Mouse (Mus musculus) right cerebral cortex, postnatal 10 days (tissue): ENCODE results near the gene Aqp2.

Experiments used
- DNase-seq, 2 experiments: peaks; one replicate each; pipeline ENCODE4 v3.0.0; 2021; ENCODE audit warnings: low spot score in 2 of 2

Gene Aqp2

DNA sequence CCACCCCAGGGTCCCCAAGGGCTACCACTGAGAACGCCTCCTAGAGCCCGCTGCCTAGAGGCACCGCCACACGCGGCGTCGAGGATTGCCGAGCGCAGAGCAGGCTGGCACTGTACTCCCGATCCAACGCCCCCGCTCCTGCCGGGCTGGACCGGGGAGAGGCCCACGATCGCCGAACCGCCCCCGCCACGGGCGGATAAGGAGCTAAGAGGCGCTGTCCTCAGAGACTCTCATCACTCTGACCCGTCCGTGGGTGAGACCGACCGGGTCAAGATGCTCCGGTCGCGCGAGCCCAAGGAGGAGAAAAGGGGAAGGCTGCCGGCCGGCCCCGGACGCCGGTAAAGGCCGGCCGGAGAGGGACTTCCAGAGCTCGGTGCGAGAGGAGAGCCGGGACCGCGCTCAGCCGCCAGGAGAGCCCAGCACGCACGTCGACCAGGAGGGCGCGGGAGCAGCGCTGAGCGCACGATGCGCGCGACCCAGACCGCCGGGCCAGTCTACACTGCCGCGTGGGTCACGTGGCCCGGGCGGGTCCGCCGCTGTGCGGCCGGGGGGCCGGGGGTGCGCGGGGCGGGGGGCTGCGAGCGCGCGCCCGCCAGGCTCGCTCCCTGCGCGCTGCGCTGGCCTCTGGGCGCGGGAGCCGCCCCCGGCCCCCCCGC lies 11.7 kb downstream of the Aqp2 start, which contains the start of gene Aqp5:
TSS of gene Aqp5 (plus strand) at position 354 of the 656 bp plus-strand sequence.
- DNase-seq: peak in 1 of 2 experiments; percentile 22

DNA sequence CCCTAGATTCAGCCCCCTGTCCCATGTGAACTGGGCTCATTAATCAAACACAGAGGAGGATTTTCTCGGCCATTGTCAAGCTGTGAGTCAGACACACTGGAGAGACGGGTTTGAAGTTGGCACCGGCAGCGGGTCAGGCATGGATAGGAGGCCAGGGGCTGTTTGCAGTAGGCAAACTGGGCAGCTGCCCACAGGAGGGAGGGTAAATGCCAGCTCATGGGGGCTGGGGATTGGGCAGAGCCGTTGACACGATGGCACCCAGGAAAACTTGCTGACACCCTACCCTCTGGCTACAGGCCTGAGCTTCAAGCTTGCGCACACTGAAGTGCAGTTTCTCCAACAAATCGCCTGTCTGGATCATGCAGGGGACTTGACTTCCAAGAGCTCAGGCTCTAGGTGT lies 13.3 kb downstream of the Aqp2 start:
- peak in 1 of 2 experiments; percentile 26 for DNase-seq

DNA sequence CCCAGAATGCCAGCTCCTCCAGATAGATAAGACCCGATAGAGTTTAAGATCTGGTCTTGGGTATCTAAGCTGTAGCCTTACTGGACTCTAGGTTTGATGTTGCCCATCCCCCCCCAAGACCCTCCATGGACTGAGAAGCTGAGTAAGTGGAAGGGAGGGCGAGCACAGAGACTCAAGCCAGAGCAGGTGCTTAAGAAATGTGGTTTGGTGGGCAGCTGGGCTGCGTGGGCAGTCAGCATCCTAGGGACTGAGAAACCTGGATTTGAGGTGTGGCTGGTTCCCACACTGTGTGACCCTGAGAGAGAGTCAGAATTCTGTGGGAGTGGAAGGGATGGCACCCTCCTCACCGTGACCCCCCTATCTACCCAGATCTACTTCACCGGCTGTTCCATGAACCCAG lies 14.0 kb downstream of the Aqp2 start:
- peak in 1 of 2 experiments; percentile 27 for DNase-seq

DNA sequence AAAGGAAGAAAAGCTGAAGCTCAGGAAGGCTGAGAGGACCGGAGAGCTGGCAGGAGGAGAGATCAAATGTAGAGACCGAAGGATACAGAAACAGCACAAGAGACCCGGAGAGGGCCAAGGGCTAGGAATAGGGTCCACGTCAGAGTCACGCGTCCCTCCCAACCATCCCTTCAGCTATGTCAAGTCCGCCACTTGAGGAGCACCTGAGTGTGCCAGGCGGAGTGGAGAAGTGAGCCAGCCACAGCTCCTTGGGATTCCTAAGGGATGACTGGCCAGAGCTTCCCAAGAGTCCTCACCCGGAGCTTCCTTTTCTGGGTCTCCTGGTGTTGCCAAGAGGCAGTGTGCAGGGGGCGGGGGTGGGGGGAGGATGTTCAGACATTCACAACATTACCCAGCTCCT lies 16.1 kb downstream of the Aqp2 start:
- DNase-seq: peak in 1 of 2 experiments; percentile 25

DNA sequence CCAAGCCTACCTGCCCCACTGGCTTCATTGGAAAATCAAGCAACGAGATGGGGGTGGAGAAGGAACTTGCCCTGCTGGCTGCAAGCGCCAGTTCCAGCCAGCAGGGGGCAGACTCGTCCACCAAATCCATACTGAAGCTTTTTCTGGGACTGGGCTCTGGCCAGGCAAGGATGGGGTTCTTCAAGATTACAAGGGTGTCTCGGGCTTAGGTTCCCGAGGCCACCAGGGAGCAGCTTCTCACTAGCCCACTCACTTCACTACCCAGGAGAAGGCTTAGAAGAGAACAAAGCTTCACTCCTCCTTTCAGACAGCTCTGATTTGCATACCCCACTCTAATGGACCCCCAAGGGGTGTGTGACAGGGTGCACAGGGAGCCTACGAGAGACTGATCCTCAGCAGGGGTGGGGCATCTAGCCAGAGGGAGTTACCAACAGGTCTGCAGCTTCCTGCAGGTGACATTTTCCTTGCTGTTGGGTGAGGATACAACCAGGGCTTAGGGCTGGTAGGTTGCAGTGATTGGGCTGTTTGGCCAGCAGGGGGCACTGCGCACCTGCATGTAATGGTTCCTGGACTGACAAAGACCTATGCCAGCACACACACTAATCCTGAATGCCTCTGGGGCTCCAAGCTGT lies 17.3 kb downstream of the Aqp2 start:
- peak; percentile 91 to 92 for DNase-seq

DNA sequence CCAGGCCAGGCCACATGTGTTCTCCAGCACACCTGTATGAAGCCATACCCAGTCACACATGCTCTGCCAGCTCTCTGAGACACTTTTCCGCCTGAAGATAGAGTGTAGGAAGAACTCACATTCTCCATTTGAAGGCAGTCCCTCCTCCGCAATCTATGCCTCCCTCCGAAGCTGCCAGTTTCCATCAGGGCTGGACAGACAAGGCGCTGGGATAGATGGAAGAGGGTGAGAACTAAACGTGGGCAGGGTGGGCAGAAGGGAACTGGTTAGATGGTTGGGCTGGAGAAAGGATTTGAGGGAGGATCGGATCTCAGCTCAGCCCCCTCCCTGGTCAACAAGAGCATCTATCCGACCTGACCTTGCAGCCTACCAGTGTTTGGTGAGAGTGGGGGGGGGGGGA lies 18.0 kb downstream of the Aqp2 start:
- peak in 1 of 2 experiments; percentile 33 for DNase-seq

DNA sequence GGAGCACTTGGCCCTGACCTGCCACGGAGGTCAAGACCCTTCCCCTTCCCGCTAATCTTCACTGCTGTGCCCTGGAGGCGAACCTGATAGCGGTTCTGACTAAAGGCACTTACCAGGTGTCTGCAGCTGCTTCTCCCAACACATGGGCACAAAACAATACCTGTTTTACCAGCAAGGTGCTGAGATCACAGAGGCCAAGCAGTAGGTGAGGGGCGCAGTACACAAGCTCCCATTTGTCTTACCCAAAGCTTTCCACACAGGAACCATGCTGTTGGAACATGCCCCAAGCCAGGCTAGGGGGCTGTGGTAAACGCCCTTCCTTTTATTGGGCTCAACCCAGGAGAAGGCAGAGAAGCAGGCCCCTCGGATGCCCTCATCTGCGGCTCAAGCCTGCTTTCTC lies 18.7 kb downstream of the Aqp2 start:
- no peak for DNase-seq

DNA sequence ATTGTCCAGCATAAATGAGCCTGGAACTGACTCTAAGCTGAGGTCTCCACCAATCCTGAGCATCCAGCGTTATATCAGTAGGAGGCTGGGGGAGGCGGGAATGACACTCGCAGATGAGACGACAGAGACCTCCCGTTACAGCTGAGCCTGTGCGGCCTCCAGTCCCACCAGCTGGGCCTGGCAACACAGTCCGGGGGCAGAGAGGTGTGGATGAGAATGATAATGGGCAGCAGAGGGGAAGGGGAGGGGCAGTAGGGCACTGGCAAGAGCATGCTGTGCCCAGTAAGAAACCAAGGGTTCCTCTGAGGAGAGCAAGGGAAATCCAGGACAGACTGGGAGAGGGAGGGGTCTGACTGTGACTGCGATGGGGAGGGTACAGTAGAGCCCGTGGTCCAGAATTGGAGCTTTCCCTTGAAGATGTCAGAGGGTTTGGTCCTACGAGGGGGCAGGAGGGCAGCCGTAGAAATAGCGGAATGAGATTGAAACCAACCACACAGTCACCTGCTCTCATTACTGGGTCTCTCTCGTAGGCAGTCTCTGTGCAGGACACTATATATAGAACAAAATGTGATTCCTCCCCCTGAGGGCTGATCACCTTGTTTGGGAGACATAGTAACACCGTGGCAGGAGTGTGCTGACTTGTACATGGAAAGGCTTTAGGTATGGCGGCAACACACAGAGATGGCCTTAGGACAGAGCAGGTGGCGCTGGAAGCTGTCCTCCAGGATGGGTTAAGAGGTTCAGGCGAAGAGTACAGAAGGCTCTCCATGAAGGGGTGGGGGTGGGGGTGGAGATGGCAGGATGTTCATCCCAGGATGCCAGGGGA lies 20.6 kb downstream of the Aqp2 start:
- peak; percentile 70 to 71 for DNase-seq

DNA sequence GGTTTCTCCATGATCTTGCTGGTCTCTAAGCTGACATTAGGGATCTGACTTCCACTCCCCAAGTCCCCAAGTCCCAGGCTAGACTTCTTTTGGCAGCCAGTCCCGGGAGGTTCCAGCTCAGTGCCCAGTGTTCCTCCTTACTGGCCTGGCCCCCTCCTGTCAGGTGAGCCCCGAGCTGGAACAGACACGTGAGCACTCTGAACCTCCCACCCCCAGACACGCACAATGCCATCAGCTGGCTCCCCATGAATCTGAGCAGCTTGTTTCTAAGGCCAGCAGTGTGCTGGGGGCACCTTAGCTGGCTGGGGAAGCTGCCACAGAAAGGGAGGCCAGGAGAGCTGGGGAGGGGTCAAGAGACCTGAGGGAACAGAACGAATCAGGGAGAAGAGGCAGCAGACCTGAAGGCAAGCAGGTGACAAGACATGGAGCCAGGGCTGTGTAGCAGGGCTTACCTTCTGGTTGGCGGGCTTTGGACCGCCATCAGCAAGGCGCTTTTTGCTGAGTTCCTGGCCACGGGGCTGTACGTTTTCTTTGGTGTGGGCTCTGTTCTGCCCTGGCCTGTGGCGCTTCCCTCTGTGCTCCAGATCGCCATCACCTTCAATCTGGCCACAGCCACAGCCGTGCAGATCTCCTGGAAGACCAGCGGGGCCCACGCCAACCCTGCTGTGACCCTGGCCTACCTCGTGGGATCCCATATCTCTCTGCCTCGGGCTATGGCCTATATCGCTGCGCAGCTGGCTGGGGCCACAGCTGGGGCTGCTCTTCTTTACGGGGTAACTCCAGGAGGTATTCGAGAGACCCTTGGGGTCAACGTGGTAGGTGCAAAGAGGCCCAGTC lies 22.3 kb downstream of the Aqp2 start, which contains the start of gene Aqp6:
TSS of gene Aqp6 (plus strand) at position 415 of the 837 bp plus-strand sequence.
- peak in 1 of 2 experiments; percentile 28 for DNase-seq

DNA sequence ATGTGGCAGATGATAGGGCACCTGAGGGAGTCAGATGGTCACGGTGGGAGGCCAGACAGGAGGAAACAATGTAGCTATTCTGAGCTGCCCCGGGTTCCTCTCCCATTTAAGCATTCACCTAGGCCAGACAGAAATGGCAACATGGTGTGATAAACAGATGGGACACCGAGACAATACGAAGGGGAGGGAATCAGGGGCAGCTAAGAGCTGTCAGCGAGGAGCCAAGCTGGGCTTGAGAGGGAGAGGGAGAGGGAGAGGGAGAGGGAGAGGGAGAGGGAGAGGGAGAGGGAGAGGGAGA lies 22.9 kb downstream of the Aqp2 start:
- DNase-seq: no peak

DNA sequence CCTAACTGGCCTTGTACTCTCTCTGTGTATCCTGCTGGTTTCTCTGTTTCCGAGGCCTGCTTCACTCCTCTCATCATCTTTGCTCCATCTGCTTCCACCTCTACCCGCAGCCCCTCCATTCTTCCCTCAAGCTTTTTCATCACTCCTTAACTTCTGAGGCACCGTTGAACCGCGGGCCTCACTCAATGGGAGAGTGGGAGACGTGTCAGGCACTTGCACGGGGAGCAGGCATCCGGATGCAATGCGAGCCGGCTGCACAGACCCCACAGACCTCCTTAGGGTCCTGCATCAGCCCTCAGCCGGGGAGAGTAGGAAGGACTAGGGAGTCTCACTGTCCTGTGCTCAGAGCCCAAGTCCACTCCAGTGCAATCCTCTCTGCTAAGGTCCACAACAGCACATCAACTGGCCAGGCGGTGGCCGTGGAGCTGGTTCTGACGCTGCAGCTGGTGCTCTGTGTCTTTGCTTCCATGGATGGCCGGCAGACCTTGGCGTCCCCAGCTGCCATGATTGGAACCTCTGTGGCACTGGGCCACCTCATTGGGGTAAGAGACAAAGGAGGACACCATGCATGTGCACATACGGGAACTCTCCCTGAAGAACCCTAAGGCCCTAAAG lies 23.5 kb downstream of the Aqp2 start:
- DNase-seq: no peak

DNA sequence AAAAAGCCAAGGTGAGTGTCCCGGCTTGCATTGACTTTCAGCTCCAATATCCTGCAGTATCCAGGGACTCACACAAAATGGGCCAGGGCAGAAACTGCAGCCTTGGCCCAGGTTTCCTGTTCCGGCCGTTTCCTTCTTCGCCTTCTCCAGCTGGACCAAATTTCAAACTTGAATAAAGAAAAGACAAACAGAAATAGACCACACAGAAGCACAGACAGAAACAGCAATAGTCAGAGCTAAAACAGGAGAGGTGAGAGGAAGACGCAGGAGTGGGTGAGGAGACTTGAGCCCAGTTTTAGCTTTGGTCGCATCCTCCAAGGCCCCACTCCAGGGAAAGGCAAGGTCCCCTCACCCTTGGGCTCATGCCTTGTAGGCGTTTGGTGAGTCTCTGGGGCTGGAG lies 24.4 kb downstream of the Aqp2 start:
- DNase-seq: no peak

DNA sequence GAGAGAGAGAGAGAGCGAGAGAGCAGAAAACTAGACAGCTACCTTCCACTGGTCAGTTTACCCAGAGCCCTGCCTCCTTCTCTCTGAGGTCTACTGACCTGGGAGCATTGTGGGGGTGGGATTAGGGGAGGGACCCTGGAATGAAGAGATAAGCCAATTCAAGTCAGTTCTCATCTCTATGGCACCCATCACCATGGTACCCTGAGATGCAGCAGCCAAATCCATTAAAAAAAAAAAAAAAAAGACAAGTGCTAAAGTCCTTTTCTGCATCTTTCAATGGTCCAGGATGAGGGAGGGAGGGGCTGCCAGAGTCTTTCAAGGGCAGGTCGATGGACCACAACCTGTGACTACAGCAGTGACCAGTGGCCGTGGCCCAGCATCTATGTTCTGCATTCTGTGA lies 26.7 kb downstream of the Aqp2 start:
- DNase-seq: peak in 1 of 2 experiments; percentile 52

DNA sequence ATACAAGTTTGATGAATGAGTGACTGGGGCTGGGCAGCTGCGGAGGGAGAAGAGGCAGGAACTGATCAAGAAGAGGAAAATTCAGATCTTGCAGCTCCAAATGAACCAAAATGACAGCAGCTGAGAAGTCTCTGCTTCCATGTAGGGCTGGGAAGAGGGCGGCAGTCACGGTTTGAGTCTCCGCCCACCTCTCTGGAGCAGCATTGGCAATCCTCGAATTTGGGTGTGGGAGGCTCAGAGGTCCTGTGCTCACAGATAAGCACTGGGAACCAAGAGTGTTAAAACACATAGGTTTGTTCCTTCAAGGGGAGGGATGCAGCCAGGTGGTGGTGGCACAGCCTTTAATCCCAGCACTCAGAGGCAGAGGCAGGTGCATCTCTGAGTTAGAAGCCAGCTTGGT lies 27.7 kb downstream of the Aqp2 start:
- DNase-seq: peak in 1 of 2 experiments; percentile 63

DNA sequence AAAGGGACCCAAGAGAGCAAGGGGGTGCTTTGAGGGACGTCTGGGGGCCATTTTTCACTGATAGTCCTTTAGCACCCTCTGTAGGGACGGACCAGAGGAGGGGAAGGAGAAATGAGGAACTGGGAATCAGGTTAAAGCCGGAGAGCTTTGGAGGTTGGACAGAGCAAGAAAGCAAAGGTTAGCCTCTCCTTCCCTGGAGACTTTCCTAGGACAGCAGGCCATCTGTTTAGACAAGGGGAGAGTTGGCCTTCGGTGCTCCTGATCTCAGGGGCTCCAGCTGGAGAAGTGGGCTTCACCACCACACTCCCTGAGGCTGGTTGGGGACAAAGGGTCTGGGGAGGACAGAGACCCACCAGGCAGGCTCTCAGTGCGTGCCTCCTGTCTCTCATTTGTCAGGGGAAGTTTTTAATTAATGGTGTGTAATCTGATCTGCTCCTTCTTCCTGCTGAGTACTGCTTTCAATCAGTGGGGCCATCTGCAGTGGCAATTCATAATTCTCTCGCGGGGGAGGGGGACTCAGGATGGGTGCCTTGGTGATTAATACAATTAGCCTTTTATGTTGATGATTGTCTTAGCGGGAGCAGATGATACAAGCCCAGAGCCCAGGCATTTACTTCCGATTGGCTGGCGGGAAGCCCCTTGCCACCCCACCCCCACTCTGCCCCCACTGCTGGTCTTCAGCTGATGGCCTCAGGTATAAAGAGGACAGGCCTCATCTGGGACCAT lies 28.7 kb downstream of the Aqp2 start:
- peak in 1 of 2 experiments; percentile 49 for DNase-seq

DNA sequence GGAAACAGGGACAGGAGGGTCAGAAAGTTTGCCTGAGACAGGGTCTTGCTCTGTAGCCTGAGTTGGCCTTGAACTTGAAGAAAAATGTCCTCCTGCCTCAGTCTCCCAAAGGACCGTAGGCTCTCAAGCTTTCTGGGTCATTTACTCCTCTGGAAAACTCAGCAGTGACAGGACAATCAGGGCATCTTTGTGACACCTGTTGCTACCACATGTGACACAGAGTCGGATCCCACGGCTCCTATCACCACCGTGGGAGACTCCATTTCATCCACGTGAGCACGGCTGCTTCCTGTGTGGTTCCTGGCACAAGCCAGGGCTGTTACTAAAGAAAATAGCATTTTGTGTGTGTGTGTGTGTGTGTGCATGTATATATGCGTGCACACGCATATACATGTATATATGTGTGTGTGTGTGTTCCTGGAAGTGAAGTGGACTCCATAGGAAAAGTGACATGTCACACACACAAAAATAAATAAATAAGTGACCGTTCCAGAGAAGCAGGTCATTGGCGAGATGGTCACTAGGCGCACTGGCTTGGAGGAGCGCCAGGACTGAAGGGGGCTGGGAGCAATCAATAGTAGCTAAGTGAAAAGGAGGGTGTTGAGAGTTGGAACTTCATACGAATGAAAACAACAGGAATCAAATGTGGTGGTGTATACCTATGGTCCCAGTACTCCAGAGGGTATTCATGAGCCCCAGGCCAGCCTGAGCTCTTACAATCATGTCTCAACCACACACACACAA lies 29.7 kb downstream of the Aqp2 start:
- DNase-seq: no peak

DNA sequence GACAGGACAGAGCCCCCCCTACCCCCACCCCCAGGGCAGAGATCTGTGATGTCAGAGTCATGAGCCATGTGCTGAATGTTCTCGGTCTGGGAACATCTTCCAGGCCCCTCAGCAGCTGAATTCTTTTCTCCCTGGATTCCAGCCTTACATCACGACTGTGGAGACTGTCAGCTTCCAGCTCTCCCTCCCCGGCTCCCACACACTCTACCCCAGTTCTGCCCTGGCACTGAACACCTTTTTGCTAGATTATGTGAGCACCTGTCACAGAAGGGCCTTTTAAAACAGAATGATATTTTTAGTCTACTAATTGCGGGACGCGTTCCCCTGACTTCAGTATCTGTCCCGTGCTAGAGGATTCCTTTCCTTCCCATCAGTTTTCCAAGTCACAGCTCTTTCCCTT lies 32.7 kb downstream of the Aqp2 start:
- no peak for DNase-seq

DNA sequence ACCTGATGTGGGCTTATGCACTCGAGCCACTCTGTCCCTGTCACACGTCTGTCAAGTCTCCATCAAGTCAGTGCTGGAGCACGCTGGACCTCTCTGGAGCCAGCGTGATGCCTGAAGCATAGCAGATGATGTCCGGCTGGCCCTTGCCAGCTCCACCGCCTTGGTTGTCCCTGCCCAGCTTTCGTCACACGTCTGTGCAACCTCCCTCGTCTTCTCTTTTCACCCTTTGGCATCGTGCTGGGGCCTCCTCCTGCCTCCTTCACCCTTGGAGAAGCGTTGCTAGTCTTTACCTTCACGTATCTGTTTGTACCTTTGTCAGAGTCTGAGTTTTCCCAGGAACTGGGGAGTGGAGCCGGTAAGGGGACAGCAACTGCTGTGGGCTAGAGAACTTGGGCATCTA lies 35.4 kb downstream of the Aqp2 start:
- DNase-seq: no peak

DNA sequence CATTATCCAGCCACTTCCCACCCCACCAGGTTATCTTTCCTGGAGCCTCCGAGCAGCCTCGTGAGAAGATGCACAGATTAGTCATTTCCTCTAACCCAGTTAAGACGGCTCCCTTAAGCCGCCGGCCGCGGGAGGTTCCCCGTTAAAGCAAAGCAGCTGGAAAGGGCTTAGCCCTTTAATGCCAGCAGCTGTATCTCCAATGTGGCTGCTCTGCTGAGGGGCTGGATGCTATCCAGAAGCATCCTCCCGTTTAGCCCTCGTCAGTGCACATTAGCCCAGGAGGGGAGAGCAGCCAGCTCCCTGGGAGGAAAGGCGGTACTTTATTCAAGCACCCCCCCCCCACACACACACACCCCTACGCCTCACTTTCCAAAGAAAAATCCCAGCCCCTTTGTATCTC lies 35.9 kb downstream of the Aqp2 start:
- DNase-seq: no peak

DNA sequence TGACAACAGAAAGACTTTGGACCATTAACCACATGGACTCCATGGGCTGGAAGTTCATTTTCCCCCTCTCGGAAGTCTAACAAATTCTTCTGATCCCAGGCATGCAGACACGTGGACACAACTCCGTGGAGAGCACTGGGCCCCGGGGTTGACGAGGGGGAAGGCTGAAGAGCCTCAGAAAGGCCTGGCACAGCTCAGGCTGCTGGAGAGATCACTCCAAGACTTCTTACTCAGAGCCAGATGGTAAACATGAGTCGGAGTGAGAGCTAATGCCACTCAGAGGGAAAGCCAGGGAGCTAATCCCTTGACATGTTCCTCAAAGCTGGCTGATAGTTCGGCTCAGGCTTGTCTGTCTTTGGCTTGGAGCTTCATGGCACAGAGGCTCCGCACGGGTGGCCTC lies 36.4 kb downstream of the Aqp2 start:
- DNase-seq: no peak
